Mouse (Mus musculus): Measurements from ENCODE around the gene Gtf2h5.

The Gtf2h5 gene

DNA sequence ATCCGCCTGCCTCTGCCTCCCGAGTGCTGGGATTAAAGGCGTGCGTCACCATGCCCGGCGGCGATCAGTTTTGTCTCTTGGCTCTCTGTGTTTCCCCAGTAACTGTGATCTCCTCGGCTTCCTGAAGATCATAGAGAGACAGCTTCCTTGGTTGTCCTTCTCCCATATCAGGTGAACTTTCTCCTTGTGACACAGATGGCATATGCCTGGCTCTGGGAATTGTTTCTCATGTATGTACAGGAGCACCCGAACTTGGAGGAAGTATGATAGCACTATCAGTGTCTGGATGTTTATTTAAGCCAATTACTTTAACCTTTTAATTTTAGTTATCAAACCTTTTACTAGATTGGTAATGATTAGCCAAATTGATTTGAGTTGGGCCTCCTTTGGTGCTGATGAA is 35.5 kb downstream of the Gtf2h5 start:
- no peak for DNase-seq

- no peak for DNase-seq
These were observed 37.7 kb downstream of the Gtf2h5 start for GRCm38 (mm10) chr17:6117148-6117725.

DNA sequence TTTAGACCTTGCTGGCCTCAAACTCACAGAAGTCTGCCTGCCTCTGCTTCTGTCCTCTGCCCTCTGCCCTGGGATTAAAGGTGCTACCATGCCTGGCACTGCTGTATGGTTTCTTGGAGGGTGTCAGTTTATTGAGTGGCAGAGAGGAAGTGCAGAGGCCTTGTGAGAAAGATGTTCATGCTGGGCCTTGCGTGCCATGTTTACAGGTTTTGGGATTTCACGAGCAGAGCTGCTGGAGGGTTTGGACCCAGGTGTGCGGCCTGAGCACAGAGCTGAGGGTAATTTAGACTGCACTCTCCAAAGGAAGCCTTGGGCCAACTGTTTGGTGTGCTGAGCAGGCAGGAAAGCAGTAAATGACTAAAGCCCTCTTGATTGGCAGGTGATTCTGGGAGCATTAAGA is 38.3 kb downstream of the Gtf2h5 start:
- no peak for DNase-seq

- DNase-seq = no peak
These were observed 39.3 kb downstream of the Gtf2h5 start for GRCm38 (mm10) chr17:6118861-6119260.

- DNase-seq = no peak
These were observed 44.2 kb downstream of the Gtf2h5 start for GRCm38 (mm10) chr17:6123776-6124175.

DNA sequence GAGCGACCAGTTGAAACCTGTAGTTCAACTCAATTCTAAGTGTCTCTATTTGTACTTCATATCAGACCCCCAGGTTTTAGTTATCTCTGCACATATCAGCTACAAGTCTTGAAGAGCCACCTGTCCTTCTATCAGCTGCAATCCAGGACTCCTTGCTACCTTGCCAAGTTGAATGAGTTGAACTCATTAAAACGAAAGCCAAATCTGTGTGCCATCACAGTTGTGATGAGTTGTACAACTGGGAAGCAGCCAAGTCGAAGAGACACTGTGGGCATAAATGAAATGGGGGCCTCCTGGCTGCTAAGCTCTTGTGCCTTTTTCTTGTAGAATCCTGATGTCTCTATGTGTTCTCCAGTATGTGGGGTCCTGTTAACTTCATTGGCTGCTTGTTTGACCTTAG is 45.9 kb downstream of the Gtf2h5 start:
- no peak for DNase-seq

DNA sequence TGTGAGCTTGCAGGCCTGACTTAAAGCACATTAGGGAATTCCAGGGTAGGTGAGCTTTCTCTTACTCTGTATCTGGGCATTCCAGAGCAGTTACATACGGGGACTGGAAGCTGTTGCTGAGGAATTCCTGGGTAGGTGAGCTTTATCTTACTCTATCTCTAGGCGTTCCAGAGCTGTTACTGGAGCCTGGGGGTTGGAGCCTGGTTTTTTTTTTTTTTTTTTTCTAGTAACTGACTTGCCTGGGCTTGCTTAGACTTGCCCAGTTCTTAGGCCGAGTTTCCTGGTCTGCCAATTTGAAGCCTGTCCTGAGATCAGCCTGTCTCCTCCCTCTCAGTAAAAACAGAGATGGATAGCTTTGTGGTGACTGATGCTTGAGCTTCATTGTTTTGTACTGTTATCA is 48.5 kb downstream of the Gtf2h5 start:
- DNase-seq = no peak

- no peak for DNase-seq
These were observed 49.8 kb downstream of the Gtf2h5 start for GRCm38 (mm10) chr17:6129361-6129760.

- DNase-seq = no peak
These were observed 51.5 kb downstream of the Gtf2h5 start for GRCm38 (mm10) chr17:6131083-6131482.

Measured in right cerebral cortex, postnatal 25 days (tissue).